Mouse (Mus musculus) right cerebral cortex, postnatal 25 days (tissue): ENCODE results near the gene Serpinb1c.
"Not testable (repeated sequence)": the region's sequence is repeated elsewhere in the genome, so short reads cannot be mapped to it uniquely, and the experiment has no call there.

Experiments used
- DNase-seq: peaks from one replicate; pipeline ENCODE4 v3.0.0; 2022

Serpinb1c gene

DNA sequence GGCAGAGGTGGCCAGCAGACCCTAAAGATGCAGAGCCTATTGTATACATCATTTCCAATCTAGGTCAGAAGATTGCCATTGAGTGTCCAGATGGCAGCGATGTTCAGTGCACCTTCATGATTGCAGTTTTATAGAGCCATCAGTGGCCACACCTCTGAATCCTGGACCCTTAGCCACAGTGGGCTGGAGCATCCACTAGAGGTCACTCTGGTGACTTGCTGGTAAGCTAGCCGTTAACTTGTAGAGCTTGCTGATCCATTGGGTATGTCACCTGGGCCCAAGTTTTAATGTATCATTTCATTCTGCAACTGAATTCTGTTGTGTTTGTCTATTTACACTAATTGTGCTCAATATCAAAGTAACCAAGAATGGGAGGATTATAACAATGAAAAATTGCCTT lies 32.4 kb downstream of the Serpinb1c start:
- no peak for DNase-seq

DNA sequence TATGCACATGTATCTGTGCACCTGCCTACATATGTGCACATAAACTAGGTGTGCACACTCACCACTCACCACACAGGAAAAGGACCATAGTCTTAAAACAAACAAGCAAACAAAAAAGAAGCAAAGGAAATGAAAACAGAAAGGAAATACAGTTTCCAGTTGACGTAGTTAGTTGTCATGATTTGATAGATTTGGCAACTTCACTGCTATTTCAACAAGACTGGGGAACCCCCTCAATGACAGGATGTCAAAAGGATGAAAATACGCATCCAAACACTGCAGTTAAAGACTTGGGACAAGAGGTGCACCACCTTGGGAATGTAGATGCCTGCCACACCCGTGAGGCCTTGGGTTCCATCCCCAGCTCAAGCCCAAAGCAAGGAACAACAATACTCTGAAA lies 33.5 kb downstream of the Serpinb1c start:
- DNase-seq, result not testable (repeated sequence)

DNA sequence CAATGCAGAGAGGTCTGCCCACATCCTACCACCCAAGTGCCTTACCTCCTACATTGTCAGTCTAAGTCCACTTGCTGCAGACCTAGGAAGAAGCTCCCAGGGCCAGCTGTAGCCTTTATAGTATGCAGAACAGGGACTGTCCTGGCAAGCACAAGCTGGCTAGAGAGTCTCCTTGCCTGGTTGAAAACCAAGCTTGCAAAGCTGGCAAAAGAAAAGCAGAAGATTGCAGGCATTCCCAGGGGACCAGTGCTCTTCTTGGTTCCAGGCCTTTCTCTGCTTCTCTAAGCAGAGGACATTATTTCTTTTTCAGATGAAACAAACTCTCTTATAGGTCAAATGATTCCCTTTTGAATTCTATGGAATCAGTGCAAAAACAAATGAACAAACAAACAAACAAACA lies 34.6 kb downstream of the Serpinb1c start:
- DNase-seq, result no peak

DNA sequence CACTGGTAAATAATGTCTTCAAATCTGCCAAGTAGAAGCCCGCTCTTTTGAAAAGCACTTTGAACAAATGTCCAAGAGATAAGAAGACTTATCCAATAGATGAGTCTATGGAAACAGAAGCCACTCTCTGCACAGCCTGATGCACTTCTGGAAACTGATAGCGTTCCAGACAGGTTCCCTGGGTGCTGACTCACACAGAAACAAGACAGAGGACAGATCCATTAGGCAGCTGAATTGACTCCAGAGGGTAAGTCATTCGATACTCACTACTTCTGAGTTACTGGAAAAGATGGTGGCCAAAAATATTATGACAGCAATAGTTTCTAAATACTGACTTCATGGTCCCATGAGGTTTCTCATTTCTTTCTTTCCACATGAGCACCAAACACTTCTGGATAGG lies 37.2 kb downstream of the Serpinb1c start:
- DNase-seq, result no peak

DNA sequence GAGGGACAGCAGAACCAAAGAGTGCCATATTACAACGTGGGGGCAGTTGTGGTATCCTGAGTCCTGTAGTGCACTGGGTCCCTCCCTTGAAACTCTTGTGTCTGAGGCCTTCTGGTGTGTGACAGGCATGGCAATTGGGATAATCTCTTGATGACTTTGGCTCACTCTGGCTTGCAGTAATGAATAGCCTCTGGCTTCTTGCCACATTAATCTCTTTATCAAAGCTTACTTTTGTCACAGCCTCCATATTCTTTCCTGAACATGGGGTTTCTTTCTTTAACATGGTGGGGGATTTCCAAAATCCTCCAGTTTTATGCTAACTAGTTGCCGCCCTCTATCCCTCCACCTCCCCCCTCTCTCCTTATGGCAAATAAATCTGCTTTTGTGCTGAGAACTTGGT lies 44.9 kb downstream of the Serpinb1c start:
- no peak for DNase-seq

DNA sequence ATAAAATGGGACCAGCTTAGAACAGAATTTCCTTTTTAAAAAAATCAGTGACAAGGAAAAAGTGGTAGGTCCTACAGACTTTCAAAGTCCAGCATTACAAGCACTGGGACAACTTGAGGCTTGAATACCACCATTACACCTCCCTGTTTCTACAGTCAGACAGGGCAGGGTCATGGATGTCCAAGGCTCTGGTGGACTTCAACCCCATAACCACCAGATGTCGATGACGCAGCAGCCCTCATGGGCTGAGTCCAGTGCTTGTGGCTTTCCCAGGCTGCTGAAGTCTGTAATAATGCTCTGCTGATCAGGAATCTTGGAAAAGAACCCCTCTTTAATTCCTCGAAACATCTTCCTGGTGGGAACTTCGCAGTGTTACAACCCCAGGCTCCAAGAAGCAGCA lies 45.5 kb downstream of the Serpinb1c start:
- DNase-seq, result no peak

DNA sequence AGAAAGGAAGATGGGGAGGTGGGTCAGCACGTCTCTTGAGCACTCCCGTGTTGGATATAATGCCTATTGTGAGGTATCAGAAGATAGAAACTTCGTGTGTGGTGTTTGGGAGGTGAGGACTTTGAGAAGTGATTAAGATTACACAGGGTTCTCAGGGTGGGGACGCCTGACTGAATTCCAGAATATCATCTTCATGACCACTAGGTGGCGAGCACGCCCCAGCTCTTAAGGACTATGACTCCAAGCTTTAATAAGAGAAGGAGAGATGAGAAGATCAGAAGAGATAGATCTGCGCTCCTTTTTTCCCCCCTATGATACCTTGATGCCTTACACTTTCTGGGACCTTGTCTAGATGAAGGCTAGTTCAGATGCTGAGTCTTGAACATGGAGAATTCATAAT lies 46.0 kb downstream of the Serpinb1c start:
- no peak for DNase-seq

DNA sequence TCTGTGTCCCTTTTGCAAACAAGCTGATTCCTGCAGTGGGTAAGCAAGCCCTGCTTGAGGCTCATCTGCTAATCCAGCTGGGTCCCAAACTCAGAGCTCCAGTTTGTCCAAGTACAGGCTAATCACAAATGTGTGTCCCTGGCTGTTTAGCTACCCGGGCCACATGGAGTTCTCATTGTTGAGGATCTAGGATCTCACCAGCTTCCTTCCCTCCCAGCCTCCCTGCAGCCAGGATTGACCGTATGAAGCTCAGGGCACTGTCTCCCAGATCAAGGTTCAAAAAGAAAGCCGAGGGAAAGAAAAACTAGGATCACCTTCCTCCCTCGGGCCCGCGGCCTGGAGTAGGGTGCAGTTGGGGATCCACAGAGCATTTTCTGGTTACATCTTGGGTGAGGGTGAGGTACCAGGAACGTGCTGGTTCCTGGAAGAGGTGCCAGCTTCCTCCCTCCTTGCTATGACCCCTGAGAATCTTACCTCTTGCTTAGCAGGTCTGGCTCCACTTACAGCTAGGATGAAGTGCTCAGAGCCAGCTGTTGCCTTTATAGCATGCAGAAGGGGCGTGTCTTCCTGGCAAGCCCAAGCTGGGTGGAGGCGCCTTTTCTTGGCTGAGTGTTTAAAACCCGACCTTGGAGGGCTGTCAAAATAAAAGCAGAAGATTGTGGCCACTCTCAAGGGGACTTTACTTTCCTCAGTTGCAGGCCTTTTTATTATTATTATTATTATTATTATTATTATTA lies 47.2 kb downstream of the Serpinb1c start, which contains the start of gene Serpinb1a:
TSS of gene Serpinb1a (minus strand) at position 518 of the 737 bp plus-strand sequence.
- DNase-seq, result no peak

DNA sequence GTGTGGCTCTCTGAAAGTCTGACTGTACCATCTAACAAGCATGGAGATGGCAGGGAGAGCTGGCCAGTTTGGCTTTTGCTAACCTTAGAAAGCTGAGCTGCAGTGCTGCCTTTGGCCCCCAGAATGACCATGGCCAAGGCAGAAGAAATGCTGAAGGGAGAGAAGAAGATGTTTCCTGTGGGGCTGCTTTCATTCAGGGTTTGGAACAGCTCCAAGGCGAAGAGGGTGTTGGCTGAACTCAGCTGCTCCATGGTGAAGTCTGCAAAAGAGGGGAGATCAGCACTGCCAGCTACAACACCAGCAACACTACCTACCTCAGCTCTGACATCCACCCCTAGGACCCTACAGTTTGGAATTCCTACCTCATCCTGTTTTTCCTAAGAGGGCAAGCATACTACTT lies 47.9 kb downstream of the Serpinb1c start:
- DNase-seq, result no peak

DNA sequence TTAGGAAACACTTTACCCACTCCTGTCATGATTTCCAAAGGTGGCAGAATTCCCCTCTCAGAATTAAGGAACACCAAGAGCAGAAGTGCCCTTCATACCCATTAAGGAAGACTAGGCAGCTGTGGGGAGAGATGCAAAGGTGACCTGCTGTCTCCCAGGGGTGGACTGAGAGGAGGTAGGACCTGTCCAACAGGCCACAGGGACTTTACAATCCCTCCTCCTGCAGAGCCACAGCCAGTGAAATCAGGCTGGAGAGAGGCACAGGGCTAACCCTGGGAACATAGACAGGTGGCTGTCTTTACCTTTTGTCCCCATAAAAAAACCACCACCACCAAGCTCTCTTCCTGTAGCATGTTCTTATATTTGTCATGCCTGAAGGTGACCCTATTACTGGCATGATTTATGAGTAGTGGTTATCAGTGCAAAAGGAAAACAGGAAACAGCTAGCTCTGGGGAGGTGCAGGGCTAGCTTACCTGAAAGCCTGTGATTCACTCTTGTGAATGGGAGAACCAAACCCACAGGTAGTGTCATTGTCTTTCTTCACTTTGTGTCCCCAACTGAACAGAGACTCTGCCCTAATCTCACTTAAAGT lies 48.4 kb downstream of the Serpinb1c start:
- no peak for DNase-seq

DNA sequence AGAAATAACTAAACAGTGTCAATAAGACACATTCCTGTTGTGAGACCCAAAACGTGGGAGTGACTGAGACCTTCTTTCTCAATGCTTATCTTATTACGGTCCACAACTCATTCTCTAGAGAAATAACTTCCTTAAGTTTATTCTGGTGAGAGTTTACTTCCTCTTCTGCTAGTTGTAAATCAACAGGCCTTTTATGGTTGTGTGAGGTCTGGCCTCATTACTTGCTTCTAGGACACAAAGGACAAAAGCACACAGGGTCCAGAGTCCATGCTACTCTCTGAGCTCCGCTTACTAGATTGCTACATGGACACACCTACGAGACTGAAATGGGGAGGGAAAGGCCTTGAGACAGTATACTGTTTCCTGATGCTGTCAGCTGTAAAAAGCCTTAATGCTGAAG lies 48.9 kb downstream of the Serpinb1c start:
- no peak for DNase-seq

DNA sequence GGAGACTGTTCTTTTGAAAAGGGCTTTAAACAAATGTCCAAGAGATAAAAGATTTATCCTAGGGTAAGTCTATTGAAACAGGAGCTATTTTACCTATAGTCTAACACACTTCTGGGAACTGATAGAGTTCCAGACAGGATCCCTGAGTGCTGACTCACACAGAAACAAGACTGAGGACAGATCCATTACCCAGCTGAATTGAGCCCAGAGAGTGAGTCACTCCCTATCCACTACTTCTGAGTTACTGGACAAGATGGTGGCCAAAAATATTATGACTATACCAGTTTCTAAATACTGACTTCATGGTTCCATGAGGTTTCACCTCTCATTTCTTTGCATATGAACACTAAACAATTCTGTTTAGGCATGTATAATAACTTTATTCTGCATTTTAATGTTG lies 51.8 kb downstream of the Serpinb1c start:
- DNase-seq, result no peak

DNA sequence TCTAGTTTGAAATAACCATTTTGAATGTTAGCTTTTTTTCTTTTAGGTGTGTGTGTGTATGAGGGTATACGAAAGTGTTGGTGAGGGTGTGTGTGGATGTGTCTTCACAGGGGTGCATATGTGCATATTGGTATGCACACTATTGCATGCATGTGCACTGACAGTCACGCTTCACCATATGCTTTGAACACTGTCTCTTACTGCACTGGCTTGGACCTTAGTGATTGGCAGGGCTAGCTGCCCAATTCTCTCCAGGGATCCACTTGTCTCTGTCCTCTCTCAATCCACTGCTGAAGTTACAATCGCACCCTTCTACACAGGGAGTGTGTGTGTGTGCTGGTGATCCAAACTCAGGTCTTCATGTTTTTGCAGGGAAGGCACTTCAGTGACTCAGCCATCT lies 56.7 kb downstream of the Serpinb1c start:
- no peak for DNase-seq

DNA sequence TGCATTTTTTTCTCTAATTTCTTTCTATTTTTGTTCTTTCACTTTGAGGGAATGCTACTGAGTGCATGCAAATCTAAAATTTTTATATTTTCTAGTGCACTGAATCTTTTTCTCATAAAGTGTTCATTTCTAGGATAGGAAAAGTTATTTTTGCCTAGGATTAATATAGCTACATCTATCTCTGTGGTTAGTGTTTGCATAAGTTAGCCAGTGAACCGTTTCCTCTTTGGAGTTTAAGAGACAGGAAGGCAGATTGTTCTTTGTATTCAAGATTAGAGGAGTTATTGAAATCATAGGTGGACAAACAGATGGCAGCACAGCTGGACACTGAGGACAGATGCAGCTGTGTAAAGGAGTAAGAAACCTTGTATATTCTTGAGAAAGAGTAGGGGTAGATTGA lies 58.7 kb downstream of the Serpinb1c start:
- no peak for DNase-seq

DNA sequence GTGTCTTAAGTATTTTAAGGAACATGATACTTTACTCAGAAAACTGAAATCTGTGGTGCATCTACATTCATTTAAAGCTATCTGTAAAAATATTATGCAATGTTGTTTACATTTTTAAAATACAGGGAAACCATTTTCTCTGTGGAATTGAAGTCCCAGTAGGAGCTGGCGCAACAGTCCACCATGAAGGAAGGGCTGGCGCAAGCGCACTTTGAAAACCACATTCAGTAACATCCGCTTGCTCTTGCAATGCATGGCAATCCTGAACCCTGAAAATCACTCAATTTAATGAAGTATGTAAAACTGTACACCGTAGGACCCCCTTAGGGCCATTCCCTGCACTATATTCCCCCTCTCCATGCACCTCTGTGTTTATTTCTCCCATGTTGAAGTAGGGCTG lies 63.5 kb downstream of the Serpinb1c start:
- DNase-seq, result no peak

DNA sequence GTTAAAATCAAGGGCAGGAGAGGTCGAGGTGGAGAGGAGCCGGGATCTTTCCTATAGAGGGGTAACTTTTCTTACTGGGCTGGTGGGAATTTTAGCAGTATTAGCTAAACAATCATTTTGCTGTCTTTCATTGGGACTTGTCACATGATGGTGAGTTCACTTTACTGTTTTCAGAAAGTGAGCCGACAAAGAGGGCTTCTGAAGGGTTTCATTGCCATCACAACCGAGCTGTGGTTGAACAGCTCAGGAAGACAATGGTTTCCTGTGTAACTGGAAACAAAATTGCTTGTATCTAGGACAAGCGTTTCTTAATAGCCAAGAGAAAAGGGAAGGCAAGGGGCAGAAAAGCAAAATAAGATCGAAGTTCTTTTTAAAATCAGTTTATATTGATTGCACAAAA lies 64.8 kb downstream of the Serpinb1c start:
- no peak for DNase-seq

DNA sequence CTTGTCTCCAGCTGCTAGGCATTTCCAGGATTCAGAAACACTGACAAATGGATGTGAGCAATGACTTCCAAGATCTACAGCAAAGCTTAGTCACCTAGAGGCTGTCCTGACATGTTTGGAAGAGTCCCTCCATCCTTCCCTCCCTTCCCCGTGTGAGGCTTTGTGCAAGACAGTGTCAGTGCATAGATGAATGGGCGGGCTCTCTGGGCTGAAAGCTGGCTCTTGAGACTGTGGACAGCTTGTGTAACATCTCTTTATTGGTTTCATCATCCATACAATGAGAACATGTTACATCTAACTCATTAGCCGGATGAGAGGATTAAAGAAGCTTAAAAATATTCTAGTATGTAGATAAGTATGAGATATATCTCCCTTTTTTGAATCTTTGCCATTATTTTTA lies 65.2 kb downstream of the Serpinb1c start:
- no peak for DNase-seq

DNA sequence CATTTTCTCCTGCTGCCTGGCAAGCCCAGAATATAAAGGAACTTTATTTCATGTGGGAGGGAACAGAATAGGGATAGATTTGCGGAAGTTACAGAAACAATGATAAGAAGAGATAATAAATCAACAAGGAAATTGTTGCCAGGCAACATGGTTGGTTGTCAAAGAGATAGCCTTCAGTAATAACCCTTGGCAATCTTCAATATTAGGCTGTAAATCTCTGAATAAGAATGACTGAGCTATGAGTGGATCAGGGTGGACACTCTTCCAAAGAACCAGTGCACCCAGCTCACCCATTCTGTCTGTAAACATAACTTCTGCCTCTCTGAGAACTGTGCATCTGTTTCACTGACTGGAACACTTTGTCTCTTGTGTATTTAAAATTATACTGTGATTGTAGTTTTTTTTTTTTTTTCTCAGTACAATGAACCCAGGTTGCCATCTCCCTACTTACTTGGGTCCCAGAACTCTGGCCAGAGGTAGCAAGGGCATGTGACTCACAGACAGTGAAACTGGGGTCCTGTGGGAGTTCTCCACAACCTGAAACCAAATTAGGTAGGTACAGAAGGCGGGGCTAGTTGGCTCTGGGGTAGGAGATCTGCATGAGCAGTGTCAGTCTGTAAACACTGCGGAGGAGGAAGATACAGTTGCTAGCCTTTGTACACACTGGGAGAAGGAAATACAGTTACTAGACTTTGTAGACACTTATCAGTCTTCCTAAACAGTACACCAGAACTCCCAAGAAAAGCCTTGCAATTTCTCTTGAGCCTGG lies 66.3 kb downstream of the Serpinb1c start:
- DNase-seq, result no peak
